Mouse (Mus musculus): ENCODE results near the gene Fzr1.

Fzr1 gene

GRCm38 (mm10) chr10:81415549-81416310, 37.4 kb upstream of the Fzr1 start:
- DNase-seq: peak; percentile 53

GRCm38 (mm10) chr10:81415146-81415545, 36.8 kb upstream of the Fzr1 start:
- DNase-seq: no peak

GRCm38 (mm10) chr10:81414682-81415081, 36.4 kb upstream of the Fzr1 start:
- peak; percentile 66 for DNase-seq

GRCm38 (mm10) chr10:81413310-81414261, 35.3 kb upstream of the Fzr1 start:
- peak; percentile 93 for DNase-seq

GRCm38 (mm10) chr10:81412586-81413309, 34.4 kb upstream of the Fzr1 start:
- no peak for DNase-seq

GRCm38 (mm10) chr10:81411471-81412400, 33.4 kb upstream of the Fzr1 start:
- peak; percentile 87 for DNase-seq

DNA sequence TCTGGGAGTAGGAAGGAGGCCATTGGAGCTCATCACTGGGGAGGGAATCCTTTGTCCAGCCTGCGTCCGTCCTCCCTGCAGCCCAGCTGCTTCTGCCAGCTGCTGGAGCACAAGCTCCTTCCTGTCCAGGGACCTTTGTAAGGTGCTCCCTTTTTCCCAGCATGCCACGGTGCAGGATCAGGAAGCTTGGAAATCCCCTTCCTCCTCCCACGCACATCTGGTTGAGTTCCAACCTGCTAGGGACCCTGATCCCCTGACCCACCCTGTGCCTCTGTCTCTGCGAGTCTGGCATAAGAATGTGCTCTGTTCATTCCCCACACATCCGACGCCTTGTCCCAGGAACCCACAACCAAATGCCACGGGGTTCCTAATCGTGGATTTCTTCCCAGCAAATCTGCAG, 32.7 kb upstream of the Fzr1 start:
- no peak for DNase-seq

DNA sequence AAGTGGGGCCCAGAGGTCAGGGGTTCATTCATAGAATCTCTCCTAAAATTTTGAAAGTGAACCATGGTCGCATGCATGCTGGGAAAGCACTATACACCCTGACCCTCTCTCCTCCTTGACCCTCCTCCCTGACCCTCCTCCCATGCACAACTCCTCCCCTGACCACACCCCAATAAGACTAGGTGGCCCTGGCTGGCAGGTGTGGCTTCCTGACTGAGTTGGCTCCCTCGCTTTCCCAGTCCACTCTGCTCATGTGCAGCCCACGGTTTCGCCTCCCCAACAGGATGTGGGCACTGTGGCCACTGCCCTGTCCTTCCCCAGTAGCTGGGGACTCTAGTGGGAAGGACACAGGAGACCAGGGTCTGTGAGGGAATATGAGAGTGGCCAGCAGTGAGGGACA, 32.0 kb upstream of the Fzr1 start:
- DNase-seq: peak; percentile 51

DNA sequence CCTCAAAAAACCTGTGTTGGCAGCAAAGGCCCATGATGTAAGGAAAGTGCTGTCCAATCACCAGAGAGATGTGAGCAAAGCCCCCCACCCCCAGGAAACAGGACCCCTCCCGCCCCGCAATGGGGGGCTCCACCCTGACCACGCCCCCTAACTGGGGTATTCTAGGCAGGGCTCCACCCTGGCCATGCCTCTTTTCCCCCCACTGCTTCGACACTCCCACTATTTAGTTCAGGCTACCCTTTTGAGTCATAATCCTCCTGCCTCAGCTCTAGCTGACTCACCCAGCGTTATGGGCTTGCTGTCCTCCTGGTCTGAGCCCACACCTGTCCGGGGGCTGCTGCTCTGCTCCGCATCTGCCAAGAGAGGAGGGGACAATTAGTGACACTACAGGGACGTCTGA, 31.0 kb upstream of the Fzr1 start:
- DNase-seq: no peak

- peak; percentile 89 for DNase-seq
These were observed 30.6 kb upstream of the Fzr1 start for GRCm38 (mm10) chr10:81408871-81409291.

- peak; percentile 45 for DNase-seq
These were observed 30.1 kb upstream of the Fzr1 start for GRCm38 (mm10) chr10:81408424-81408729.

DNA sequence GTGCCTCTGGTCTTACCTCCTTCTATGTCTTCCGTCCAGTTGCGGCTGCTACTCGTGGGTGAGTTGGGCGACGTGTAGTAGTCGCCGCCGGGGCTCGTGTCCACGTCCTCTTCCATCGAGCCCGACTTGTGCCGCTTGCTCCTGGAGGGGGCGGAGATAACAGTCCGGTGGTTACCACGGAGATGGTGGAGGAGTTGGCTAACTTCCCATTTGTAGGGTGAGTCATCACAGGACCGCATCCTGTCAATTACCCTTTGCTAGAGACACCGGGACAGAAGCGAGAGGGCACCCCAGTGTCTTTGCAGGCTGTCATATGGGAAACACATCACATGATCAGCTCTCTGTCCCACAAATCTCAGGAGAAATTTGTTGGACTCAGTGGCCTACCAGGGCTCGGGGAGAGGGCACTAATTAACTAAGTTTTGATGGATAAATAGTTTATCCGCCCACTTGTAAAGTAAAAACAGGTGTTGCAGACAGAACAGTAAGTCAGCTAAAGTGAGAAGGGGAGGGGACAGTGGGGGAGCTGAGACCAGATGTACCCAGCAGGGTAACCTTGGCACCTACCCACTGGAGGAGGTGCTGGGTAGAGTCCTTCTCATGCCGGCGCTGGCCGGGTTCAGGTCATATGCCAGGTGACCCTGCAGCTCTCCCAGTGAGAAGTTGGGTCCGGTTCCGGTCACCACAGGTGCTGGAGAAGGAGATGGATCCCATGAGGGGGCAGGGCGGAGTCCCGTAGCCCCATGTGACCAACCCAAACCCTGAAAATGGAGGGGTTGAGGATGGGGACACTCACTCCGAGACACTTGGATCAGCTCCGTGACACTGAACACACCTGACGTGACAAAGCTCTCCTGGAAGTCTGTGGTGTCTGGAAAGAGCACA, 29.5 kb upstream of the Fzr1 start:
- peak; percentile 84 for DNase-seq

DNA sequence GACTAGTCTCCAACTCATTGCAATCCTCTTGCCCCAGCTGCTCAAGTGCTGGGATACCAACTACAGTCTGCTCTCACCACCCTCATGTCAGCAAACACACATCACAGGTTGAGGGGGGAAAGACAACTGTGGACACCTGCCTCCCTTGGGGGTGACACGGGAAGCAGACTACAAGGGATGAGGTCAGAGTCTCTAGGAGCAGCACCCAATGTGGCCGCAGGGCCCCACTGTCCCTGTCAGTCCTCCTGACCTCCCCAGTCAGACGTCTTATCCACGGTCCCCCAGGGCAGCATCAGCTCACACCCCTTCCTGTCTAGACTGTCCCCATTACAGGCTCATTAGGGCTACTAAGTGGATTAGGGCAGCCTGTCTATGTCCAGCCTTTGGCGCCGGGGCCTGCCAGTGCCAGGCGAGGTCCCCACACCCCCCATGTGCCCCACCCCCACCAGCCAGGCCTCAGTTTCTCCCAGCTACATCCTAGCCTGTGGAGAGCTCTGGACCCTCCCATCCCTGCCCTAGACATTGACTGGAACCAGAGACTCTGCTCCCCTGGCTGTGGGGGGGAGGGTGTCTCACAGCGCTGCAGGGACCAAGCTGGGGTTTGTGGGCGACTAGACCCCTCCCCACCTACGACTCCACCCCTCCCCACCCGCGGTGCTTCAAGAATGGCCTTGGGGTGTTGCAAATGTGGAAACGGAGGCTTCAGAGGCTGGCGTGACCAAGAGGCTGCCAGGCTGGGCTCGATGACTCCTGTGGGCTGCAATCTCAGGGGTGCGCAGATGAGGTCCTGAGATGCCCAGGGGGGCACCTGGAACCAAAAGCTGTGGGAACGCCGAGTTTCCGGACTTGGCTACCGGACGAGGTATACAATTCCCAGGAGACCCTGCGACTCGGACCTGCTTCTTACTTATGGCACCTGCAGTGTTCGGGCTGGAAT, 28.5 kb upstream of the Fzr1 start:
- no peak for DNase-seq

- DNase-seq: peak; percentile 74
These were observed 27.4 kb upstream of the Fzr1 start for GRCm38 (mm10) chr10:81405588-81406201.

DNA sequence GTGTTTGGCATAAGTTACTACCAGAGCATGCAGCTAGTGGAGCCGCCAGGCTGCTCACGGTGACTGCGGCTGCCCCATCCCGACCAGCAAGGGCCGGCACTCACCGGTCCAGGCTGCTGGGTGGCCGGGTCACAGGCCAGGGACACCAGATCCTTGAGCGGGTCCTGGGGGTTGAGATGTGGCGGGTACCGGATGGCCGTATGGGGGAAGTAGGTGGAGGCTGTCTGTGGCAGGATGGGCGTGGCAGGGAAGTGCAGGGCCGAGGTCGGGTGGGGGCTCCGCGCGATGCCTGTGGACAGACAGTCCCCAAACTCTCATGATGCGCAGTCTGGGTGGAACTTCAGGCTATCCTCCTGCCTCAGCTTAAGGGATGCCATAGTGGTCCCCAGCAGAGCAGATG, 26.4 kb upstream of the Fzr1 start:
- DNase-seq: no peak

- DNase-seq: no peak
These were observed 25.8 kb upstream of the Fzr1 start for GRCm38 (mm10) chr10:81404082-81404481.

- no peak for DNase-seq
These were observed 25.2 kb upstream of the Fzr1 start for GRCm38 (mm10) chr10:81403511-81403910.

GRCm38 (mm10) chr10:81402227-81402765, 24.0 kb upstream of the Fzr1 start:
- DNase-seq: no peak

DNA sequence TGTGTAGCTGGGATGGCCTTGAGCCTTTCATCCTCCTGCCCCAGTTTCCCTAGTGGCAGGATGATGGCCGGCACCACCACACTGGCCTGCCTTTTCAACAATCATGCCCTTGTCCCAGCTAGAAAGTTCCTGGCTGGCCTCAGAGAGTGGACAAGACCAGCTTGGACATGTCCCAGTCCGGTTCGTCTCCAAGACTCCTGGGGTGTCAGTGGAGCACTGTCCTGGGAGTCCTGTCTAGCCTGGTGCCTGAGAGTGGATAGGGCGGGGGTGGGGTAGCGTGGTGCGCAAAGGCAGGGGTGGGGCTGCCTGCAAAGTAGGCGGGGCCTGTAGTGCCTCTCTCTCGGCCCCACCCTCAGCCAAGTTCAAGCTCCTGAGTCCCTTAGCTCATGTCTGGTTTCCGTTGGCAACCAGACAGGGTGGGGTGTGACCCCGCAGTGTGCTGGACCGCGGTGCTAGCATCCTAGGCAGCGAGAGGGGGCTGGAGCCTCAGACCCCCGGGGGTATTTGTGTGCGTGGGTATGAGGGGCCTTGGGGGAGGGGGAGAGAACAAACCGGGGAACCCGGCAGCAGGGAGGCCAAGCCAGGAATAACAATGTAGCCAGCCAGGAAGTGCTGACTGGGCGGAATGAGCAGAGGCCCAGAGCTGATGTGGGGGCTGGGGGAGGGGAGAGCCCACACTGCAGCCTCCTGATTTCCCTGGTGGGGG, 23.4 kb upstream of the Fzr1 start:
- DNase-seq: peak; percentile 78

Data from kidney, adult 18-20 months (tissue).